Mouse (Mus musculus): ENCODE measurements around the gene Gm13290. TPM values are rescaled to one million over a fixed set of nuclear protein-coding genes. Genes with fewer than 3 reads are reported as not detected.
"Not testable (repeated sequence)": the region's sequence is repeated elsewhere in the genome, so short reads cannot be mapped to it uniquely, and the experiment has no call there.

The Gm13290 gene
- 0.76 and 0.87 TPM in 2 replicates for polyA plus RNA-seq (2015; fragmentation: Nextera tagmentation; extraction: Ambion mirVana)

- not testable (repeated sequence) for ATAC-seq (ENCODE audit: insufficient number of reproducible peaks, low FRiP score, low TSS enrichment, low read depth)
- WGBS = no CpG with 5 or more reads among the region's 32 CpGs
Observed at GRCm38 (mm10) chr4:88773534-88773933, at the start of gene Gm13290. Gm13290 (plus strand) TSS chr4:88773834.

DNA sequence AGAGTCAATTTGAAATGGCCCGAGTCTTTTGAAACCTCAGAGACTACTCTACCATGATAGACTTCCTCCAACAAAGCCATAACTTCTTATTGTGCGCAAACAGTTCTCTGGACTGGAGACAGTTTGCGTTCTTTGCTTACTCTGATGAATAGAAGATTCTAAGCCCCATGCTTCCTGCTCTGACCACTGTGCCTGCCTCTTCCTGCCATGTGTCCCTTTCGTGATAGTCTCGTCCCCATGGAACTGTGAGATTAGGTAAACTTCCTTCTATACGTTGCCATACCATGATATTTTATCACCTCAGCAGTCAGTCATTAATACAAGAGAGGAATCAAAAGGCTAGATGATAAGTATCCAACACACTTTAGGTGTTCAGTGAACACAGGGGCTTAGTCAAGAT, 46.9 kb upstream of the Gm13290 start:
- Histone ChIP-seq H3K9ac (no peak overlapping the region), H3K9me3 (no peaks in the 10 kb centered on the region), H3K4me3 (no peak overlapping the region), H3K4me1 (no peaks in the 10 kb centered on the region; the same call in 1 of the 2 replicates), H3K27ac (no peak overlapping the region), H3K4me2 (no peak overlapping the region), H3K27me3 (no peaks in the 10 kb centered on the region), H3K36me3 (no peaks in the 10 kb centered on the region)
- ATAC-seq (ENCODE audit: insufficient number of reproducible peaks, low FRiP score, low TSS enrichment, low read depth) = no peak
- WGBS = 83% methylated on average over 6 of the region's 6 CpGs

More at GRCm38 (mm10) chr4:88773534-88773933, at the start of gene Gm13290:
- not testable (repeated sequence) for H3K4me3 ChIP-seq, H3K36me3 ChIP-seq, H3K4me2 ChIP-seq, H3K4me1 ChIP-seq, H3K27me3 ChIP-seq, H3K9ac ChIP-seq, H3K27ac ChIP-seq, H3K9me3 ChIP-seq

- H3K27ac ChIP-seq = no peak overlapping the region
- no peaks in the 10 kb centered on the region for H3K27me3 ChIP-seq
- H3K4me3 ChIP-seq = no peak overlapping the region
- H3K4me1 ChIP-seq = no peaks in the 10 kb centered on the region; the same call in 1 of the 2 replicates
- no peaks in the 10 kb centered on the region for H3K36me3 ChIP-seq
- no peaks in the 10 kb centered on the region for H3K9me3 ChIP-seq
- WGBS = 0% methylated on average over 1 of the region's 1 CpGs
- no peak overlapping the region for H3K9ac ChIP-seq
- ATAC-seq (ENCODE audit: insufficient number of reproducible peaks, low FRiP score, low TSS enrichment, low read depth) = no peak
- no peak overlapping the region for H3K4me2 ChIP-seq
Observed at GRCm38 (mm10) chr4:88727324-88727723, 46.3 kb upstream of the Gm13290 start.

- Histone ChIP-seq H3K4me2 (no peak overlapping the region), H3K27me3 (no peaks in the 10 kb centered on the region), H3K4me3 (no peak overlapping the region), H3K9me3 (no peaks in the 10 kb centered on the region), H3K36me3 (no peaks in the 10 kb centered on the region), H3K27ac (no peak overlapping the region), H3K9ac (no peak overlapping the region), H3K4me1 (no peaks in the 10 kb centered on the region)
- WGBS = 0% methylated on average over 2 of the region's 2 CpGs
- no peak for ATAC-seq (ENCODE audit: insufficient number of reproducible peaks, low FRiP score, low TSS enrichment, low read depth)
Observed at GRCm38 (mm10) chr4:88738480-88738879, 35.2 kb upstream of the Gm13290 start.

DNA sequence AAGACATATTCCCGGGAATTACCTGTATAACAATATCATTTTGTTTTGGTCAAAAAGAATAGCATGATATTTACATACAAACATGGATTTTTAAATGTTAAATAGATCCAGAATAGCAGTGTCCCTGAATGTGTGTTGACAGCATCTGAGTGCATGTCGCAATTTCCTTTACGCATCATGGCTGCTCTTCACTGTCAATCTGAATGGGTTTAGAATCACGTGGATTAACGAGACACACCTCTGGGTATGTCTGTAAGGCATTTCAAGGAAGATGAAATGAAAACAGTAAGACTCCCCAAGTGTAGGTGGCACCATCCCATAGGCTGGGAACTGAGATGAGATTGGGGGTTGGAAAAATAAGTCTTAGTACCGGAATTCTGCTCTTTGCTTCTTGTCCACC, 34.6 kb upstream of the Gm13290 start:
- ATAC-seq (ENCODE audit: insufficient number of reproducible peaks, low FRiP score, low TSS enrichment, low read depth) = no peak
- WGBS = 83% methylated on average over 6 of the region's 6 CpGs
- no peak overlapping the region for H3K27ac ChIP-seq
- no peaks in the 10 kb centered on the region for H3K4me1 ChIP-seq
- H3K36me3 ChIP-seq = no peaks in the 10 kb centered on the region
- H3K9me3 ChIP-seq = no peaks in the 10 kb centered on the region
- H3K9ac ChIP-seq = no peak overlapping the region
- no peak overlapping the region for H3K4me2 ChIP-seq
- H3K27me3 ChIP-seq = no peaks in the 10 kb centered on the region
- no peak overlapping the region for H3K4me3 ChIP-seq

DNA sequence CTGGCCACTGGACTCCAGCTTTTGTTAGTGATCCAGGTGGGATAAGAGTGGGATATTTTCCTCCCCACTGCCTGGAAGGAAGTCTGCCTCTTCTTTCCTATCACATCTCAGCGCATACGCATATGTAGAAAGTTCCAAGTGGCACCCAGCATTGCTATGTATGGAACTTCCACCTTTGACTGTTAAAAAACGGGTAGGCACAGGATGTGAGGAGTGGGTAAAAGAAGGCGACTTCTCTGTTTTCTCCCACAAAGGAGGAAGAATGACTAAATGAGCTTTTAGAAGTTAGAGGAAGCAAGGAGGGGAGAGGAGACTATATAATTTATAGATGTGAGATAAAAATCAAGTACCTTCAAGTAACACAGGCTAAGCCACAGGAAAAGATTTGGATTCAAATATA, 32.2 kb upstream of the Gm13290 start:
- WGBS = 85% methylated on average over 4 of the region's 4 CpGs
- Histone ChIP-seq H3K36me3 (no peaks in the 10 kb centered on the region), H3K27ac (no peak overlapping the region), H3K4me1 (no peaks in the 10 kb centered on the region), H3K4me3 (no peak overlapping the region), H3K9ac (no peak overlapping the region), H3K27me3 (no peaks in the 10 kb centered on the region), H3K9me3 (no peaks in the 10 kb centered on the region), H3K4me2 (no peak overlapping the region)
- ATAC-seq (ENCODE audit: insufficient number of reproducible peaks, low FRiP score, low TSS enrichment, low read depth) = no peak

GRCm38 (mm10) chr4:88742771-88743371, 30.8 kb upstream of the Gm13290 start:
- Histone ChIP-seq H3K9me3 (no peaks in the 10 kb centered on the region), H3K36me3 (no peaks in the 10 kb centered on the region), H3K27ac (no peak overlapping the region), H3K4me1 (no peaks in the 10 kb centered on the region), H3K4me2 (no peak overlapping the region), H3K4me3 (no peak overlapping the region), H3K27me3 (no peaks in the 10 kb centered on the region), H3K9ac (no peak overlapping the region)
- no peak for ATAC-seq (ENCODE audit: insufficient number of reproducible peaks, low FRiP score, low TSS enrichment, low read depth)
- WGBS = 71% methylated on average over 7 of the region's 7 CpGs

DNA sequence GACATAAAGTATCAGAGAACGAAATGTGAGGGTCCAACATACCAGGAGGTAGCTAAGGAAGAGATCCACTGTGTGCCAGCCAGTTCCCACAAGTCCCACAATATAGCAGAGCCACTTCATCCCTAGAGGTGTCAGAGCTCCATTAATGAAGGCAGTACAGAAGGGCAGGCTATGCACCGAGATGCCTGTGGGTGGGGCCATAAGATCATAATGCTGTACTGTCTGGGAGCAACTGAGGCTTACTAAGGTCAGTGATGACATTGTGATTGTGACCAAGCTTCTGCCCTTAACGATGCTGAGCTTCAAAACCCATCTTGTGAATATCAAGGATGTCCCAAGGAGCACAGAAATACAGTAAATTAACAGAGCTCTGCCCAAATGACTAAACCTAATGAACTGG, 29.4 kb upstream of the Gm13290 start:
- no peak overlapping the region for H3K9ac ChIP-seq
- no peak overlapping the region for H3K4me2 ChIP-seq
- H3K9me3 ChIP-seq = no peaks in the 10 kb centered on the region
- ATAC-seq (ENCODE audit: insufficient number of reproducible peaks, low FRiP score, low TSS enrichment, low read depth) = no peak
- 63% methylated on average over 3 of the region's 3 CpGs for WGBS
- no peaks in the 10 kb centered on the region for H3K36me3 ChIP-seq
- no peaks in the 10 kb centered on the region for H3K4me1 ChIP-seq
- H3K27ac ChIP-seq = no peak overlapping the region
- no peaks in the 10 kb centered on the region for H3K27me3 ChIP-seq
- no peak overlapping the region for H3K4me3 ChIP-seq

- no peaks in the 10 kb centered on the region for H3K36me3 ChIP-seq
- H3K27ac ChIP-seq = no peak overlapping the region
- ATAC-seq (ENCODE audit: insufficient number of reproducible peaks, low FRiP score, low TSS enrichment, low read depth) = no peak
- H3K4me2 ChIP-seq = no peak overlapping the region
- H3K9ac ChIP-seq = no peak overlapping the region
- H3K4me1 ChIP-seq = no peaks in the 10 kb centered on the region
- H3K27me3 ChIP-seq = no peaks in the 10 kb centered on the region
- no peaks in the 10 kb centered on the region for H3K9me3 ChIP-seq
- H3K4me3 ChIP-seq = no peak overlapping the region
- WGBS = 29% methylated on average over 6 of the region's 6 CpGs
Observed at GRCm38 (mm10) chr4:88749926-88750325, 23.7 kb upstream of the Gm13290 start.

DNA sequence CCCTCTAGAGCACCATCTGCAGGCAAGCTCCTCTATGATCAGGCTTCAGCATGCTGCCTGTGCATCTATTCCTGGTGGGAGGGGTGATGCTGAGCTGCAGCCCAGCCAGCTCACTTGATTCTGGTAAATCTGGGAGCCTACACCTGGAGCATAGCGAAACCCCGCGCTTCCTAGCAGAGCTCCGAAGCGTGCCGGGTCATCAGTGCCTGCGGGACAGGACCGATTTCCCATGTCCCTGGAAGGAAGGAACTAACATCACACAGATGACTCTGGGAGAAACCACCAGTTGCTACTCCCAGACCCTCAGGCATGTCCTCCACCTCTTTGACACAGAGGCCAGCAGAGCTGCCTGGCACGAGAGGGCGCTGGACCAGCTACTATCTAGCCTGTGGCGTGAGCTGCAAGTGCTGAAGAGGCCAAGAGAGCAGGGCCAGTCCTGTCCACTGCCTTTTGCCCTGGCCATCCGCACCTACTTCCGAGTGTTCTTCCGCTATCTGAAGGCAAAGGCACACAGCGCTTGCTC, 18.8 kb upstream of the Gm13290 start, which contains the start of gene Gm13271:
Gene Gm13271, plus strand, starts transcription at position 51 of the 523 bp plus-strand sequence.
- not testable (repeated sequence) for ATAC-seq (ENCODE audit: insufficient number of reproducible peaks, low FRiP score, low TSS enrichment, low read depth); H3K36me3 ChIP-seq; H3K27me3 ChIP-seq; H3K4me1 ChIP-seq; H3K9me3 ChIP-seq; H3K27ac ChIP-seq; H3K4me3 ChIP-seq; H3K4me2 ChIP-seq; H3K9ac ChIP-seq
- WGBS = 78% methylated on average over 15 of the region's 15 CpGs

- peak overlapping the region; percentile 96 for H3K27ac ChIP-seq
- H3K27me3 ChIP-seq; H3K36me3 ChIP-seq; H3K9me3 ChIP-seq; H3K4me1 ChIP-seq; ATAC-seq (ENCODE audit: insufficient number of reproducible peaks, low FRiP score, low TSS enrichment, low read depth): not testable (repeated sequence)
- 11% methylated on average over 29 of the region's 31 CpGs for WGBS
- H3K4me3 ChIP-seq = peak overlapping the region; percentile 51
- peak overlapping the region; percentile 66 for H3K4me2 ChIP-seq
- peak overlapping the region; percentile 55 for H3K9ac ChIP-seq
Observed at GRCm38 (mm10) chr4:88756581-88757513, 16.8 kb upstream of the Gm13290 start.

DNA sequence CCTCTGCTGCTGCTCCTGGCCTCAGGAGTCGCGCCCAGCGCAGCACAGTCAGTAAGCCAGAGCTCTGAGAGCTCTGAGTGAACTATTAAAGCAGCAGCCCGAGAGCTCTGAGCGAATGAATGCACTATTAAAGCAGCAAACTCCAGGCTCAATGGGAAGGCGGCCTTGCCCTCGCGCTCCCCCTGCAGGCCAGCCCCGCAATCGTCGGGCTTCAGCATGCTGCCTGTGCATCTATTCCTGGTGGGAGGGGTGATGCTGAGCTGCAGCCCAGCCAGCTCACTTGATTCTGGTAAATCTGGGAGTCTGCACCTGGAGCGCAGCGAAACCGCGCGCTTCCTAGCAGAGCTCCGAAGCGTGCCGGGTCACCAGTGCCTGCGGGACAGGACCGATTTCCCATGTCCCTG, 16.0 kb upstream of the Gm13290 start:
- not testable (repeated sequence) for H3K27me3 ChIP-seq, H3K9me3 ChIP-seq, H3K4me1 ChIP-seq, H3K9ac ChIP-seq, H3K36me3 ChIP-seq
- WGBS = 0% methylated on average over 21 of the region's 21 CpGs
- Histone ChIP-seq H3K27ac (peak overlapping the region; percentile 96), H3K4me2 (peak overlapping the region; percentile 66), H3K4me3 (peak overlapping the region; percentile 51)
- peak; percentile 99 for ATAC-seq (ENCODE audit: insufficient number of reproducible peaks, low FRiP score, low TSS enrichment, low read depth)

All from limb, embryonic 15.5 days (tissue).